Mouse (Mus musculus) layer of hippocampus, adult 9-11 months (tissue): ENCODE measurements at regions not wholly inside any gene's neighbourhood (a gene's known extent, or its start where the extent isn't known, plus 50 kb on each side); places are given as distances from the start of the nearest gene placed in this dataset.
A peak's percentile ranks its signal among the peaks of the same experiment; 100 is the strongest.

Experiments used
- DNase-seq: peaks from one replicate; pipeline ENCODE4 v3.0.0; 2022

DNA sequence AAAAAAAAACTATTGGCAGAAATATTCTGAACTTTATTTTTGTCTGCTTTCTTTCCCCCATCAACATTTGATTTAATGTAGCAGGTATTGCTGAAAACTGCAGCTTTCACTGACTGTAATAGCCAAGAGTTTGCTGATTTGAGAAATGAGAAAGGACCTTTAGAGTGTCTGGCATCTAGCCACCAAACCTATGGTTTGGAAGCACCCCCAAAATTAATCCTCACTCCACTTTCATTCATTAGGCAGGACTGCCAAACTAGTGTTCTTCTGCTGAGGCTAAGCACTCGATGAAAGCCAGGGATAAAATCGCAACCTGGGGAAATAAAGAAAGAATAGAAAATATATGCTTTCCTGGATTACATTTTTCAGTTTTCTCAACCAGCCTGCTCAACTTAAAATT lies 320.4 kb downstream of the Atp6ap1l start:
- DNase-seq, result no peak

- DNase-seq, result no peak
Measured at GRCm38 (mm10) chr13:90575371-90575770, 329.8 kb downstream of the Atp6ap1l start.

- no peak for DNase-seq
Measured at GRCm38 (mm10) chr13:90572580-90572979, 332.6 kb downstream of the Atp6ap1l start.

DNA sequence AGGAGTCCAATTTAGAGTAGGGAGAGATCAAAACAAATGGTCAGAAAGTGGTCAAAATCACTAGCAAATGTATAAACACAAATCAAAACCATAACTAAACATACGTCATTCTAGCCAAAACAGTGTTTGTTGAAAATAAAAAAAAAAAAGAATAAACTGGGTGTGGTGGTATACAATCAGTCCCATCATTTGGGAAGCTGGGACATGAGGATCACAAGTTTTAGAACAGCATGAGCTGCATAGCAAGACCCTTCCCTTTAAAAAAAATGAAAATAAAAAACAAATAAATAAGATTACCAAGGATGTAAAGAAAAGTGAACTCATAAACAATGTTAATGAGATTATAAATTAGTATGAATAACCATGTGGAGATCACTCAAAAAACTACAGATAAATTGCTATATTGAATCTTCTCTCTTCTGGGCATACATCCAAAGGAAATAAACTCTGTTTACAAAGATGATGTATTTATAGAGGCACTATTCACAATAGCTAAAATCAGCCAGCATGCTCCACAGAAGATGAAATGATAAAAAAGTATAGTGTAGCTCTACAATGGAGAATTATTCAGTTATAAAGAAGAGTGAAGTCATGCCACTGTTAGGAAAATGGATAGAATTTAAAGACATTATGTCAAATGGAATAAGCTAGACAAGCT lies 341.8 kb downstream of the Atp6ap1l start:
- no peak for DNase-seq

DNA sequence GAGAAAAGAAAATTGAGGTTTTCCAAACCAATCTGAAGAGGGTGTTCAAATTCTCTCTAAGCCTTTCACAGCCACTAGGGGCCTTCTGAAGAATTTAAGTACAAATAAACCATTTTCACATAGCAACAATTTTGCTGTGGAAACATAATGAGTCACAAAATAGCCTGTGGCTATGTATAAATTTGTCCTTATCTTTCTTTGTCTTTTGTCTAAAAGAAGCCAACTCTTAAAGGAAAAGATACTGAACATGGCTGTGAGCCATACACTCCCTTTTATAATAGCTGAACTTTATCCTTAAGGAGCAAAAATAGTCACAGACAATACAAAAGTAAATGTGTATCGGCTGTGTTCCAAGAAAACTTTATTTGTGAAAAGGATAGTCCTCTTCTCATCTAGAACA lies 345.1 kb downstream of the Atp6ap1l start:
- DNase-seq, result no peak

DNA sequence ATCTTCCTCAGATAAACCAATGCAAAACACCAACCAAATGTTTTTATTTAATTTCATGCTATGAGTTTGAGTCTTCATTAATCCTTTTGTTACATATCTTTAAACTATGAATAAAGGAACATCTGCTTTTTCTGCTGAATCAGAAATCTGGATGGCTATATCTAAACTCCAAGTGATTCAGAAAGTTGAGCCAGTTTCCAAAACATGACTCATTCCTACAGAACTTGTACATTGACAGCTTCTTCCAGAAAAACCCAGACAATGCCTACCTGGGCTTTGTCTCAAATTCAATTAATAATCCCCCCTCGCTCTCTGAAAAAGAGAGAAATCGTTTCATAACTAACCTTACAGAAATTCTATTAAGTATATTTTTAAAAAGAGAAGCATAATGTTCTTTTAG lies 345.7 kb downstream of the Atp6ap1l start:
- DNase-seq, result no peak

GRCm38 (mm10) chr13:90551166-90551565 lies 354.0 kb downstream of the Atp6ap1l start:
- DNase-seq, result no peak

- no peak for DNase-seq
Measured at GRCm38 (mm10) chr13:90546288-90547035, 358.7 kb downstream of the Atp6ap1l start.

- DNase-seq, result no peak
Measured at GRCm38 (mm10) chr13:90545816-90546215, 359.3 kb downstream of the Atp6ap1l start.

- no peak for DNase-seq
Measured at GRCm38 (mm10) chr13:90537525-90537924, 367.6 kb downstream of the Atp6ap1l start.

- no peak for DNase-seq
Measured at GRCm38 (mm10) chr13:90526998-90527397, 378.2 kb downstream of the Atp6ap1l start.

DNA sequence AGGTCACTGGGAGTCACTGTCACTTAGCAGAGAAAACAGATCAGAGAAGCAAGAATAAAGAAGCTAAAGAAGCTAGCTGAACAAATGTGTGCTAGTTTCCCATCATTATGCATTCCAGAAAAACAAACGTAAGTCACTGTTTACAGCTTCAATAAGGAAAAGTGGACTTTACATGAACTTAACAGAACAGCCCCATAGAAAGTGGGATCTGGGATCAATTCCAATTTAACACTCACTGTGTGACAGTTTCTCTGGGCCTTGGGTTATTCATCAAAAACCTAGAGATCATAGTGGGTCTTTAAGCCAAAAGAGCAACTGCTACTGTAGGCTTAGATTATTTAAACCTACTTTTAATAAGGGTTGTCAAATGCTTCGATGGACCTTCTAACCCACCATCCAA lies 379.4 kb downstream of the Atp6ap1l start:
- no peak for DNase-seq

DNA sequence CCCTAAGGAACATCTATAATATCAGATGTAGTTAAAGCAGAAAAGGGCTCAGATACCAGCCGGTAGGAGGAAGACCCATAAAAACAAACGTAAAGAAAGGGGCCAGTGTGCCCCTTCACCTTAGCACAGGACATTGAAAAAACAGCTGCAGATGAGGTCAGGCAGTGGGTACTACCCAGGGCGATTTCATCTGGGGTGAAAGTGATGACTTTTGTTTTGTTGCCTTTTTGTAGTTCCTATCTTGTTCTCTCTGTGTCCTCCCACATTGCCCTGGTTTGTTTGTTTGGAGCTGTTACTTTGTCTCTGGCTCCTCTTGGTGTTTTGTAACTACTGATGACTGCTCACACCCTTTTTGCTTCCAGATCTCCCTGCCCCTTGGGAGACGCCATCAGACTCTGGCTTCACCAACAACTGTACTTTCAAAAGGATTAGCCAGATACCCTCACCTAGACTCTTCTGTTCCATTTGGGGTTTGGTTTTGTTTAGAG lies 383.4 kb downstream of the Atp6ap1l start:
- DNase-seq, result no peak

GRCm38 (mm10) chr13:90520992-90521757 lies 384.0 kb downstream of the Atp6ap1l start:
- DNase-seq, result no peak

GRCm38 (mm10) chr13:90515773-90516503 lies 389.2 kb downstream of the Atp6ap1l start:
- DNase-seq, result peak; percentile 78

GRCm38 (mm10) chr13:90513867-90514266 lies 391.3 kb downstream of the Atp6ap1l start:
- no peak for DNase-seq

DNA sequence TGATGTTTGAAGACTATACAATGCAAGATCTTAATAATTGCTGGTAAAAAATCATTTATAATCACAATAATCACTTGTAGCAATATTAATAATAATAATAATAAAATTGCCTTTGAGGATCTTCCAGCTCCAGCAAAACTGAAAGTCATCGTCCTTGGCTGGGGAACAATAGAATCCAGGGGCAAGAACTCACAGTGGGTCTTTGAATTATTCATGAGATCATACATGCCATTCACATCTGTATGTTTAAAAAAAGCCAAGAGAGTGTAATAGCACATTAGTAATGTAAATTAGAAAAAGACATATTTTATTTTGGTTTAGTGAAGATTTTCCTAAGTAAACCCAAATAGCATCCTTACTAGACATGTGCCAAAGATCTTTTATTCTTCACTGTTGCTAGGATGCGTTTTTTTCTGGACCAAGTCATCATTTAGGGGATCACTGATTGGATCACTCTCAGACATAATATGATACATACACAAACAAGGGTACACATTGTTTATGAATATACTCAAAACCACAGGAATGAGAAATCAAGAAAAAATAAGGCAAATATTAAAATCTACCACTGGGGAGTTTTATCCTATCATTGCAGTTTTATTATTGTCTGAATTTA lies 392.3 kb downstream of the Atp6ap1l start:
- no peak for DNase-seq

DNA sequence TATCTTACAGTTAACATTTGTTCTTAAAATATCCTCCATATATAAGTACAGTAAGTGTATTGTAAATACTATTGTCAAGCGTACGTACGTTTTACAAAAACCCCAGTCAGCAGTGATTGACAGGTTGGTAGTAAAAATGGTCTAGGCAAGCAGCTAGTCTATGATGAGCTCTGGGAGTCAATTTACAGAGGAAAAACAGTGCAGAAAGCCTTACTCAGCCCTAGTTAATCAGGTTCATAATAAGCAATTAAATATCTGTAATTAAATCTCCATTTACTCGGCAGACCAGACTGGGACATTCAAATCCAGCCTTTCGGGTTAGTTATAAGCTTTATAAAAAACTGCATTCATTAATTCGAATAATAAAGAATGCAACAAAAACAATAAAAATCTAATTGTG lies 394.7 kb downstream of the Atp6ap1l start:
- DNase-seq, result no peak

DNA sequence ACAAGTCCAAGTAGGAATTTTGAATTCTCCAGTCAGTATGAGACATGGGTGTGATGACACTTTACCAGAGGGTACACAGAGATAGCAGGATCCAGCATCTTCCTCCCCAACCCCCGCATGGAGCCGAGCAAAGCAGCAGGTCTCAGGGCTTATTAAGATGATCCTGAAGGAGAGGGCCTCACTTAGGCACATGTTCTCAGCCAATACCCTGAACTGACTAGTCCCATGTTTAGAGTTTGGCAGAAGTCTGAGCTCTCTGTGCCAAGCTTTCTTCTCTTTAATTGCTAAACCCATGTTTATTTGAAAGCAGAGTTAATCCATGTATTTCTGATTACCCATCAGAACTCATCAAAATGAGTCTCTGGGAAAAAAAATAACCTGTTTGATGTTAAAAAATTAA lies 402.0 kb downstream of the Atp6ap1l start:
- DNase-seq, result no peak

DNA sequence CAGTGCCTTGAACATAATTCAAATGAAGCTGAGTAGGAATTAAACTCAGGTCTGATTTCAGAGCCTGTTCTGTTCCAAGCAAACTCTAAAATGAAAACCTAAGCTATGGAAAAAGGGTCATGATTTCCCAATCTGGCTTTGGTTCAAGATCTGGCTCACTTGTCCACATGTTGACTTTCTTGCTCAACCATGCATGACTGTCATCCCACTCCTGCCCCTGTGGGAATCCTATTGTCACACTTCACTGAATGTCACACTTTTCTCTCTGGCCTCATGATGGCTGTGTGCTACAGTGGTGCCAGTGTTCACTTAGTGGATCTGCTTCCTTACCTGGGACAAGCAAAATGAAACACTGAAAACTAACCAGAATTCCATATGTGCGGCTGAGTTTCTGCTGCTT lies 403.0 kb downstream of the Atp6ap1l start:
- no peak for DNase-seq

DNA sequence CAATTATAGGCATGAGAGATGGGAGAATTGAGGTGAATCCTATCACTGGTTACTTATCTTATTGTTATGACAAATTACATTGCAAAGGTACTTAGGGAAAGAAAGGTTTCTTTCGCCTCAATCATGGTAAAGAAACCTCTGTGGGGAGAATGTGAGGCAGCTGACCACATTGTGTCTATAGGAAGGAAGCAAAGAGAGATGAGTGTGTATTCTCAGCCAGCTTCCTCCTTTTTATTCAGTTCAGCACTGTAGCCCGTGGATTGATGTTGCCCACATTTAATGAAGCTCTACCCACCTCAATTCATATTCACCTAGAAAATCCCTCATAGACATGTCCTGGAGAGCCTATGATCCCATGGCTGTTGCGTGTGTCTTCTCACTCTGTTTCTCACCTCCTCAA lies 406.2 kb downstream of the Atp6ap1l start:
- DNase-seq, result no peak

GRCm38 (mm10) chr13:90497573-90497972 lies 407.6 kb downstream of the Atp6ap1l start:
- DNase-seq, result no peak

DNA sequence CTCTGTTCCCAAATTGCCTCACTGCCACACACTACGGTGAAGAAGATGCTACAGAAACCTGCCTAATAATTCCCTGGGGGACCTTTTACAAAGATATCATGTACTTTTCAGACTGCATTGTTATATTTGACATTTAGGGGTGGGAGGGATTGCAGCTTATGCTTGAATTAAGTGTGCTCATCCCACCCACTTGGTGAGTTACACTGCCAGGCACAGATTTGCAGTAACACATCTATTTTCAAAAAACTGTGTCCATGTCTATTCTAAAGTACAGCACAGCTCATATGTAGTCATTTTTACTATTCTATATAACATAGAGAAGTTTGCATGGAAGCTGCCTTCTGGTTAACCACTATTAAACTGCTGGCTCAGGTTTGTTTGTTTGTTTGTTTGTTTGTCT lies 404.3 kb upstream of the Xrcc4 start:
- DNase-seq, result no peak
